In genomic region chr2:35409466-35409865, GRCm38 (mm10) we compare ENCODE assay signal across 29 mouse cellular contexts. TPM values are rescaled to one million over a fixed set of nuclear protein-coding genes. Genes with fewer than 3 reads are reported as not detected.
A peak's percentile ranks its signal among the peaks of the same experiment; 100 is the strongest.
DNase-seq lines count a peak whose midpoint lies in the region; ATAC-seq lines count a peak whose summit lies in the region.
"Had no signal": no experiment of that assay in that cellular context is flagged by ENCODE, and none has a peak within 500 bp of the region (broad histone marks: within the 10 kb centered on the region; RNA-seq: fewer than 3 reads in every experiment).

No protein-coding gene starts in this region.

- H3K4me1 ChIP-seq in forebrain, embryonic 11.5 days (replicated peaks; ENCODE audit: control insufficient read depth, insufficient read depth, low read length) = no peaks in the 10 kb centered on the region
- H3K4me1 ChIP-seq in forebrain, embryonic 12.5 days = no peaks in the 10 kb centered on the region
- H3K4me1 ChIP-seq in heart, embryonic 10.5 days = peaks cover 34% of the 10 kb centered on the region
- peaks cover 7% of the 10 kb centered on the region; the same call in 1 of the 2 replicates for H3K4me1 ChIP-seq in heart, embryonic 15.5 days (replicated peaks)
- no peaks in the 10 kb centered on the region for H3K4me1 ChIP-seq in midbrain, embryonic 11.5 days (ENCODE audit: control insufficient read depth, insufficient read depth, low read length)
- no peaks in the 10 kb centered on the region for H3K4me1 ChIP-seq in midbrain, embryonic 16.5 days (ENCODE audit: control insufficient read depth, insufficient read depth, low read length)
- H3K4me1 ChIP-seq: embryonic facial prominence, embryonic 12.5 days; forebrain, embryonic 13.5 days; forebrain, embryonic 15.5 days had no signal

- no peak for ATAC-seq in forebrain, embryonic 11.5 days (replicated peaks; ENCODE audit: low FRiP score)
- ATAC-seq in forebrain, embryonic 12.5 days (ENCODE audit: low FRiP score) = no peak
- ATAC-seq in heart, embryonic 15.5 days (replicated peaks; ENCODE audit: insufficient number of reproducible peaks, insufficient read depth, low FRiP score, low read depth) = no peak
- ATAC-seq in midbrain, embryonic 11.5 days (ENCODE audit: low FRiP score) = no peak
- ATAC-seq in midbrain, embryonic 16.5 days = no peak
- ATAC-seq: forebrain, embryonic 13.5 days; forebrain, embryonic 15.5 days; Patski had no signal

- no peaks in the 10 kb centered on the region for H3K36me3 ChIP-seq in forebrain, embryonic 11.5 days (ENCODE audit: control insufficient read depth, insufficient read depth, low read length)
- no peaks in the 10 kb centered on the region for H3K36me3 ChIP-seq in forebrain, embryonic 12.5 days (replicated peaks)
- peaks cover 73% of the 10 kb centered on the region for H3K36me3 ChIP-seq in heart, embryonic 10.5 days
- peaks cover 22% of the 10 kb centered on the region for H3K36me3 ChIP-seq in heart, embryonic 15.5 days
- H3K36me3 ChIP-seq in midbrain, embryonic 11.5 days (ENCODE audit: control insufficient read depth, insufficient read depth, low read length) = no peaks in the 10 kb centered on the region
- no peaks in the 10 kb centered on the region for H3K36me3 ChIP-seq in midbrain, embryonic 16.5 days (ENCODE audit: control insufficient read depth, insufficient read depth, low read length)
- H3K36me3 ChIP-seq: embryonic facial prominence, embryonic 10.5 days; forebrain, embryonic 15.5 days had no signal

- H3K27ac ChIP-seq in forebrain, embryonic 11.5 days (ENCODE audit: low read depth, low read length) = no peak overlapping the region
- H3K27ac ChIP-seq in forebrain, embryonic 12.5 days = no peak overlapping the region
- H3K27ac ChIP-seq in heart, embryonic 10.5 days = peak overlapping the region; percentile 47; the same call in 1 of the 2 replicates
- H3K27ac ChIP-seq in heart, embryonic 15.5 days = peak overlapping the region; percentile 32; the same call in 1 of the 2 replicates
- no peak overlapping the region for H3K27ac ChIP-seq in midbrain, embryonic 11.5 days (ENCODE audit: low read depth, low read length)
- no peak overlapping the region for H3K27ac ChIP-seq in midbrain, embryonic 16.5 days (ENCODE audit: low read length)
- H3K27ac ChIP-seq: embryonic facial prominence, embryonic 10.5 days; embryonic facial prominence, embryonic 12.5 days; forebrain, embryonic 13.5 days; forebrain, embryonic 15.5 days had no signal

- WGBS in forebrain, embryonic 11.5 days = 84% methylated on average over 6 of the region's 6 CpGs
- 87% methylated on average over 6 of the region's 6 CpGs for WGBS in forebrain, embryonic 12.5 days
- 76% methylated on average over 6 of the region's 6 CpGs for WGBS in heart, embryonic 10.5 days
- WGBS in heart, embryonic 15.5 days = 80% methylated on average over 6 of the region's 6 CpGs
- 91% methylated on average over 6 of the region's 6 CpGs for WGBS in midbrain, embryonic 11.5 days
- 92% methylated on average over 6 of the region's 6 CpGs for WGBS in midbrain, embryonic 16.5 days

- H3K9ac ChIP-seq in forebrain, embryonic 11.5 days (ENCODE audit: low read length) = no peak overlapping the region
- H3K9ac ChIP-seq in forebrain, embryonic 12.5 days = no peak overlapping the region
- H3K9ac ChIP-seq in heart, embryonic 15.5 days = no peak overlapping the region
- no peak overlapping the region for H3K9ac ChIP-seq in midbrain, embryonic 11.5 days (ENCODE audit: low read length)
- H3K9ac ChIP-seq in midbrain, embryonic 16.5 days (ENCODE audit: low read depth, low read length) = no peak overlapping the region
- H3K9ac ChIP-seq: embryonic facial prominence, embryonic 12.5 days; forebrain, embryonic 13.5 days; forebrain, embryonic 15.5 days had no signal

- intact Hi-C loops in heart, postnatal 14 days (cut with DNase I) = loop anchor here (10.0 kb wide), 1 partner anchor 515 kb away; no protein-coding TSS in a partner anchor

- H3K4me2 ChIP-seq in forebrain, embryonic 11.5 days (ENCODE audit: low read depth, low read length, severe bottlenecking) = no peak overlapping the region
- H3K4me2 ChIP-seq in forebrain, embryonic 12.5 days = no peak overlapping the region
- H3K4me2 ChIP-seq in heart, embryonic 15.5 days = no peak overlapping the region
- H3K4me2 ChIP-seq in midbrain, embryonic 11.5 days = no peak overlapping the region
- no peak overlapping the region for H3K4me2 ChIP-seq in midbrain, embryonic 16.5 days (ENCODE audit: low read length)
- H3K4me2 ChIP-seq: embryonic facial prominence, embryonic 12.5 days; forebrain, embryonic 13.5 days; forebrain, embryonic 15.5 days had no signal

- DNase-seq in forebrain, embryonic 11.5 days (ENCODE audit: low spot score) = peak; percentile 33
- peak; percentile 68 for DNase-seq in heart, embryonic 10.5 days (ENCODE audit: low spot score)
- no peak for DNase-seq in heart, postnatal 14 days
- no peak for DNase-seq in heart, adult 18-20 months
- DNase-seq in midbrain, embryonic 11.5 days (ENCODE audit: low spot score, missing footprints) = peak; percentile 14
- DNase-seq: adrenal gland, adult 8-10 months; adrenal gland, postnatal 14 days; adrenal gland, postnatal 36 days; B cell, adult 2 months; cerebellum, adult 11-12 months; cerebellum, adult 2 months; cerebellum, adult 9-10 months; cerebellum, postnatal 10 days; cerebellum, postnatal 25 days had no signal

- no peaks in the 10 kb centered on the region for H3K9me3 ChIP-seq in forebrain, embryonic 11.5 days (ENCODE audit: control insufficient read depth, low read length)
- no peaks in the 10 kb centered on the region for H3K9me3 ChIP-seq in forebrain, embryonic 12.5 days
- no peaks in the 10 kb centered on the region for H3K9me3 ChIP-seq in heart, embryonic 10.5 days
- no peaks in the 10 kb centered on the region for H3K9me3 ChIP-seq in heart, embryonic 15.5 days (replicated peaks)
- H3K9me3 ChIP-seq in midbrain, embryonic 11.5 days (ENCODE audit: control insufficient read depth, low read length) = no peaks in the 10 kb centered on the region
- no peaks in the 10 kb centered on the region for H3K9me3 ChIP-seq in midbrain, embryonic 16.5 days (replicated peaks; ENCODE audit: control insufficient read depth, low read length, poor library complexity, severe bottlenecking)
- H3K9me3 ChIP-seq: embryonic facial prominence, embryonic 10.5 days; embryonic facial prominence, embryonic 12.5 days; forebrain, embryonic 13.5 days; forebrain, embryonic 15.5 days; G1E had no signal

- H3K27me3 ChIP-seq in forebrain, embryonic 11.5 days (ENCODE audit: control insufficient read depth, insufficient read depth, low read length) = no peaks in the 10 kb centered on the region
- no peaks in the 10 kb centered on the region for H3K27me3 ChIP-seq in forebrain, embryonic 12.5 days
- no peaks in the 10 kb centered on the region for H3K27me3 ChIP-seq in heart, embryonic 10.5 days (ENCODE audit: insufficient read depth, poor library complexity, severe bottlenecking)
- no peaks in the 10 kb centered on the region for H3K27me3 ChIP-seq in heart, embryonic 15.5 days
- no peaks in the 10 kb centered on the region for H3K27me3 ChIP-seq in midbrain, embryonic 11.5 days (ENCODE audit: control insufficient read depth, insufficient read depth, low read length)
- no peaks in the 10 kb centered on the region for H3K27me3 ChIP-seq in midbrain, embryonic 16.5 days (ENCODE audit: control insufficient read depth, insufficient read depth, low read depth, low read length)
- H3K27me3 ChIP-seq: CH12.LX; embryonic facial prominence, embryonic 12.5 days; forebrain, embryonic 13.5 days; forebrain, embryonic 15.5 days; Patski had no signal

- H3K4me3 ChIP-seq in forebrain, embryonic 11.5 days (ENCODE audit: low read depth, low read length) = no peak overlapping the region
- H3K4me3 ChIP-seq in forebrain, embryonic 12.5 days (replicated peaks) = no peak overlapping the region
- H3K4me3 ChIP-seq in heart, embryonic 10.5 days = no peak overlapping the region
- H3K4me3 ChIP-seq in heart, embryonic 15.5 days = no peak overlapping the region
- no peak overlapping the region for H3K4me3 ChIP-seq in midbrain, embryonic 11.5 days (ENCODE audit: low read depth, low read length)
- H3K4me3 ChIP-seq in midbrain, embryonic 16.5 days (ENCODE audit: low read depth, low read length) = no peak overlapping the region
- H3K4me3 ChIP-seq: embryonic facial prominence, embryonic 10.5 days; embryonic facial prominence, embryonic 12.5 days; forebrain, embryonic 13.5 days; forebrain, embryonic 15.5 days had no signal

RNA-seq across cellular contexts. Expression of gene 4930402F06Rik, which starts 12.5 kb away (rescaled TPM):
- polyA plus RNA-seq in forebrain, embryonic 11.5 days (2014; fragmentation: Nextera tagmentation; extraction: Ambion mirVana) = not detected in 2 replicates
- polyA plus RNA-seq in forebrain, embryonic 12.5 days (2016; fragmentation: Nextera tagmentation; extraction: Ambion mirVana) = not detected in 2 replicates
- not detected in 2 replicates for polyA plus RNA-seq in heart, embryonic 10.5 days (2016; fragmentation: Nextera tagmentation; extraction: Ambion mirVana)
- total RNA-seq in heart, postnatal 14 days (2021) = not detected
- not detected in 2 replicates for polyA plus RNA-seq in heart, embryonic 15.5 days (2015; fragmentation: Nextera tagmentation; extraction: Ambion mirVana)
- total RNA-seq in heart, adult 18-20 months (2021) = not detected
- polyA plus RNA-seq in midbrain, embryonic 11.5 days (2014; fragmentation: Nextera tagmentation; extraction: Ambion mirVana) = not detected in 2 replicates
- not detected in 2 replicates for polyA plus RNA-seq in midbrain, embryonic 16.5 days (2015; fragmentation: Nextera tagmentation; extraction: Ambion mirVana)
- total RNA-seq: adrenal gland, adult 18-20 months; adrenal gland, adult 8-10 months; adrenal gland, postnatal 14 days; adrenal gland, postnatal 36 days; CH12.LX; G1E had no signal
- polyA plus RNA-seq: activated CD4-positive, CD25-positive, alpha-beta regulatory T cell, adult 4 months; CD4-positive, CD25-positive, alpha-beta regulatory T cell, adult 4 months; cerebellum, adult 2 months; cortical plate, adult 2 months; embryonic facial prominence, embryonic 10.5 days; embryonic facial prominence, embryonic 12.5 days; embryonic facial prominence, embryonic 14.5 days; forebrain, embryonic 13.5 days; forebrain, embryonic 15.5 days; G1E; Patski had no signal

RNA-seq across cellular contexts. Expression of gene 4930568D16Rik, which starts 41.9 kb away (rescaled TPM):
- polyA plus RNA-seq in forebrain, embryonic 11.5 days (2014; fragmentation: Nextera tagmentation; extraction: Ambion mirVana) = not detected in 2 replicates
- not detected in 2 replicates for polyA plus RNA-seq in forebrain, embryonic 12.5 days (2016; fragmentation: Nextera tagmentation; extraction: Ambion mirVana)
- not detected in 2 replicates for polyA plus RNA-seq in heart, embryonic 10.5 days (2016; fragmentation: Nextera tagmentation; extraction: Ambion mirVana)
- not detected for total RNA-seq in heart, postnatal 14 days (2021)
- not detected in 2 replicates for polyA plus RNA-seq in heart, embryonic 15.5 days (2015; fragmentation: Nextera tagmentation; extraction: Ambion mirVana)
- not detected for total RNA-seq in heart, adult 18-20 months (2021)
- not detected in 2 replicates for polyA plus RNA-seq in midbrain, embryonic 11.5 days (2014; fragmentation: Nextera tagmentation; extraction: Ambion mirVana)
- not detected in 2 replicates for polyA plus RNA-seq in midbrain, embryonic 16.5 days (2015; fragmentation: Nextera tagmentation; extraction: Ambion mirVana)
- total RNA-seq: adrenal gland, adult 18-20 months; adrenal gland, adult 8-10 months; adrenal gland, postnatal 14 days; adrenal gland, postnatal 36 days; CH12.LX had no signal
- polyA plus RNA-seq: activated CD4-positive, CD25-positive, alpha-beta regulatory T cell, adult 4 months; CD4-positive, CD25-positive, alpha-beta regulatory T cell, adult 4 months; cerebellum, adult 2 months; cortical plate, adult 2 months; embryonic facial prominence, embryonic 10.5 days; embryonic facial prominence, embryonic 12.5 days; embryonic facial prominence, embryonic 14.5 days; forebrain, embryonic 13.5 days; forebrain, embryonic 15.5 days; G1E; Patski had no signal

RNA-seq across cellular contexts. Expression of gene Ggta1, which starts 53.6 kb away (rescaled TPM):
- 5.1 and 7.2 TPM in 2 replicates for polyA plus RNA-seq in forebrain, embryonic 11.5 days (2014; fragmentation: Nextera tagmentation; extraction: Ambion mirVana)
- polyA plus RNA-seq in forebrain, embryonic 12.5 days (2016; fragmentation: Nextera tagmentation; extraction: Ambion mirVana) = 4.7 and 4.9 TPM in 2 replicates
- polyA plus RNA-seq in heart, embryonic 10.5 days (2016; fragmentation: Nextera tagmentation; extraction: Ambion mirVana) = 30.4 and 51.3 TPM in 2 replicates
- total RNA-seq in heart, postnatal 14 days (2021) = 10 to 100 TPM; 25.1 to 26.3 TPM
- 27.4 and 31.6 TPM in 2 replicates for polyA plus RNA-seq in heart, embryonic 15.5 days (2015; fragmentation: Nextera tagmentation; extraction: Ambion mirVana)
- 10 to 100 TPM; 13.6 to 17.0 TPM for total RNA-seq in heart, adult 18-20 months (2021)
- polyA plus RNA-seq in midbrain, embryonic 11.5 days (2014; fragmentation: Nextera tagmentation; extraction: Ambion mirVana) = 6.3 TPM in 2 replicates
- polyA plus RNA-seq in midbrain, embryonic 16.5 days (2015; fragmentation: Nextera tagmentation; extraction: Ambion mirVana) = 6.1 and 6.4 TPM in 2 replicates

Comparison
In these comparisons a context has a peak if more than half of its experiments do, and no peak if none do; other contexts are left out.
1. DNase-seq: peak in forebrain, embryonic 11.5 days (single experiment), heart, embryonic 10.5 days (single experiment) and midbrain, embryonic 11.5 days (single experiment); none in heart, postnatal 14 days (0 of 2) and heart, adult 18-20 months (0 of 2).
2. H3K27ac ChIP-seq: peak in heart, embryonic 10.5 days (single experiment) and heart, embryonic 15.5 days (single experiment); none in forebrain, embryonic 11.5 days (single experiment), forebrain, embryonic 12.5 days (single experiment), midbrain, embryonic 11.5 days (single experiment) and midbrain, embryonic 16.5 days (single experiment).